Comparison of ENCODE assay signal across 17 mouse cellular contexts in the genomic region with DNA sequence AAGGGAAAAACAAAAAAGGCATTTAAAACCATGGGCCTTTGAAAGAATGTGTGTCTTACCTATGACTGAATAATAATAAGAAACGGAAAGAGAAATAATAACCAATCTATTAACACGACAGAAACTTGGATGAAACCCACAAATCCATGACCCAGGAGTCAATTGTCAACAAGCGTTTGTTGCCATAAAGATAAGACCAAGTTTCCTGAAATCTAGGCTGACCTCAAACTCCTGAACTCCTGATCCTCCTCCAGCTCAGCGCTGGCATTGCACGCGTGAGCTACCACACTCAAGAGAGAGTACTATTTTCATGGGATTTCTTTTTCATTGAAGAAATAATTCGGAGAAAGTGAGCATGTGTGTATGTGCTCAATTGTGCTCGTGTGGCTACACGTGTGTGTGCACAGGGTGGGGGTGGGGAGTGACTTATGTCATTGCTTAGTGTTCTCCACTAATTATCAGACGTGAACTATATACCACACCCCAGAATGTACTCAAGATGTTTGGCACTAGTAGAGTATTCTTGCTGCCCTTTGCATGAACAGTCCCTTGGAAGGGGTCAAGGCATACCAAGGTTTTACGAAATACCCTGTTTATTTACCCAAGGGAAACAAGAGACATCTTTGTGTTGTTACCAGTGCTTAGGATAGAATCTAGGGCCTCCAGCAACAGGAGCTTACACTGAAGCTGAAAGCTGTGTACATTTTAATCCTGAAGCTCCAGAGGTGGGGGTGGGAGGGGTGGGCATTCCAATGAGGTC. TPM values are rescaled to one million over a fixed set of nuclear protein-coding genes. Genes with fewer than 3 reads are reported as not detected.
"Had no signal": no experiment of that assay in that cellular context is flagged by ENCODE, and none has a peak within 500 bp of the region (broad histone marks: within the 10 kb centered on the region; RNA-seq: fewer than 3 reads in every experiment).

No protein-coding gene starts in this region.

- ATAC-seq: inflammation-experienced regulatory T-cells, adult 6 months; intestine, postnatal 0 days; midbrain, embryonic 15.5 days had no signal

- H3K36me3 ChIP-seq: limb, embryonic 12.5 days; midbrain, embryonic 15.5 days had no signal

- H3K4me1 ChIP-seq: limb, embryonic 12.5 days; megakaryocyte, embryonic 14.5 days; midbrain, embryonic 15.5 days had no signal

- H3K27me3 ChIP-seq: midbrain, embryonic 15.5 days had no signal

- H3K27ac ChIP-seq: layer of hippocampus, adult 2 months; limb, embryonic 12.5 days; liver, embryonic 14.5 days; macrophage; midbrain, embryonic 15.5 days had no signal

- H3K9ac ChIP-seq: limb, embryonic 12.5 days; liver, embryonic 14.5 days; midbrain, embryonic 15.5 days had no signal

- H3K9me3 ChIP-seq: limb, embryonic 12.5 days; megakaryocyte, embryonic 14.5 days; midbrain, embryonic 15.5 days had no signal

- DNase-seq: liver; lung, adult 2 months; lung, postnatal 14 days; right cerebral cortex, postnatal 25 days; thymus, adult 18-20 months; thymus, postnatal 14 days had no signal

- H3K4me3 ChIP-seq: layer of hippocampus, adult 2 months; limb, embryonic 12.5 days; megakaryocyte, embryonic 14.5 days; midbrain, embryonic 15.5 days had no signal

- H3K4me2 ChIP-seq: limb, embryonic 12.5 days; midbrain, embryonic 11.5 days; midbrain, embryonic 15.5 days had no signal

RNA-seq across cellular contexts. Expression of gene Gpr1, which starts 21.9 kb away (rescaled TPM):
- total RNA-seq: monocyte, adult 5-6 weeks had no signal
- polyA plus RNA-seq: inflammation-experienced regulatory T-cells, adult 6 months; liver, embryonic 14.5 days; macrophage; small intestine, adult 2 months had no signal
